In genomic region chr8:111802256-111802655, GRCm38 (mm10) we compare ENCODE assay signal across 7 mouse cellular contexts. TPM values are rescaled to one million over a fixed set of nuclear protein-coding genes. Genes with fewer than 3 reads are reported as not detected.
DNase-seq lines count a peak whose midpoint lies in the region; ATAC-seq and TF ChIP-seq lines count a peak whose summit lies in the region.

No protein-coding gene starts in this region.

- no peak overlapping the region for H3K4me3 ChIP-seq in heart, postnatal 0 days (ENCODE audit: low read depth, low read length)
- no peak overlapping the region for H3K4me3 ChIP-seq in lung, embryonic 14.5 days (ENCODE audit: low read depth, low read length)
- H3K4me3 ChIP-seq in embryonic fibroblast, embryonic 13.5 days (ENCODE audit: insufficient read depth, low read length): no peak overlapping the region

- TF ChIP-seq EP300 in heart, postnatal 0 days (IDR thresholded peaks at IDR 0.05; ENCODE audit: low read depth): no peak

- no peak for DNase-seq in heart, postnatal 0 days (ENCODE audit: low spot score)
- DNase-seq in heart, adult 8-10 months (ENCODE audit: low spot score): no peak
- DNase-seq in lung, embryonic 14.5 days: peak; percentile 33
- no peak for DNase-seq in lung, adult 18-20 months
- peak; percentile 37 for DNase-seq in lung, postnatal 10 days
- DNase-seq in cerebellum, adult 11-12 months: no peak

- H3K36me3 ChIP-seq in heart, postnatal 0 days (replicated peaks; ENCODE audit: control insufficient read depth, insufficient read depth, low read length): no peaks in the 10 kb centered on the region; the same call in 1 of the 2 replicates
- peaks cover 6% of the 10 kb centered on the region; the same call in 1 of the 2 replicates for H3K36me3 ChIP-seq in lung, embryonic 14.5 days (ENCODE audit: insufficient read depth)

- TF ChIP-seq CTCF in heart, postnatal 0 days (IDR thresholded peaks at IDR 0.05; ENCODE audit: low read depth): no peak
- TF ChIP-seq CTCF in lung, embryonic 14.5 days (IDR thresholded peaks at IDR 0.05; ENCODE audit: low read depth): no peak
- no peak for TF ChIP-seq CTCF in embryonic fibroblast, embryonic 13.5 days (IDR thresholded peaks at IDR 0.05; ENCODE audit: borderline replicate concordance, insufficient read depth, low read length)

- no peaks in the 10 kb centered on the region for H3K27me3 ChIP-seq in heart, postnatal 0 days (ENCODE audit: control insufficient read depth, insufficient read depth, low read length)
- no peaks in the 10 kb centered on the region for H3K27me3 ChIP-seq in lung, embryonic 14.5 days (ENCODE audit: insufficient read depth, low read length)

- peak; percentile 10; the same call in 1 of the 2 replicates for ATAC-seq in heart, postnatal 0 days (ENCODE audit: insufficient read depth, low read depth)
- ATAC-seq in lung, embryonic 14.5 days (ENCODE audit: insufficient read depth): no peak

- H3K9me3 ChIP-seq in heart, postnatal 0 days (replicated peaks; ENCODE audit: control insufficient read depth, low read length): no peaks in the 10 kb centered on the region
- no peaks in the 10 kb centered on the region for H3K9me3 ChIP-seq in lung, embryonic 14.5 days (ENCODE audit: low read depth, low read length)

- peak overlapping the region; percentile 81 for H3K27ac ChIP-seq in heart, postnatal 0 days (ENCODE audit: low read depth)
- H3K27ac ChIP-seq in lung, embryonic 14.5 days (ENCODE audit: low read depth): peak overlapping the region; percentile 73; the same call in 1 of the 2 replicates
- H3K27ac ChIP-seq in embryonic fibroblast, embryonic 13.5 days (ENCODE audit: insufficient read depth, low read length): peak overlapping the region; percentile 6; the same call in 1 of the 2 replicates

- H3K4me1 ChIP-seq in heart, postnatal 0 days (ENCODE audit: control insufficient read depth, insufficient read depth): peaks cover 22% of the 10 kb centered on the region
- H3K4me1 ChIP-seq in lung, embryonic 14.5 days (ENCODE audit: insufficient read depth): 0 out of 2 replicates have a peak, but pooled peaks cover 2% of the 10 kb centered on the region
- H3K4me1 ChIP-seq in embryonic fibroblast, embryonic 13.5 days (ENCODE audit: control insufficient read depth, insufficient read depth, low read length): peaks cover 13% of the 10 kb centered on the region

- no peak for TF ChIP-seq POLR2A in embryonic fibroblast, embryonic 13.5 days (IDR thresholded peaks at IDR 0.05; ENCODE audit: low read depth, low read length)

- H3K9ac ChIP-seq in heart, postnatal 0 days (replicated peaks; ENCODE audit: low read depth, low read length): no peak overlapping the region
- H3K9ac ChIP-seq in lung, embryonic 14.5 days: no peak overlapping the region

- H3K4me2 ChIP-seq in heart, postnatal 0 days (ENCODE audit: low read depth, low read length): no peak overlapping the region
- no peak overlapping the region for H3K4me2 ChIP-seq in lung, embryonic 14.5 days

- WGBS in heart, postnatal 0 days: 56% methylated on average over 7 of the region's 7 CpGs
- WGBS in lung, embryonic 14.5 days: 80% methylated on average over 7 of the region's 7 CpGs

RNA-seq across cellular contexts. Expression of gene Cfdp1, which starts 51.8 kb away (rescaled TPM):
- 16.1 and 20.4 TPM in 2 replicates for total RNA-seq in heart, postnatal 0 days (2014; rRNA removed; ENCODE audit: low replicate concordance)
- polyA plus RNA-seq in heart, postnatal 0 days (2015; fragmentation: Nextera tagmentation; extraction: Ambion mirVana): 85.4 and 86.2 TPM in 2 replicates
- 10 to 100 TPM; 27.4 to 37.6 (median 32.7) TPM for total RNA-seq in heart, adult 8-10 months (2022)
- polyA plus RNA-seq in lung, embryonic 14.5 days (2014; fragmentation: Nextera tagmentation; extraction: Ambion mirVana): 195 and 200 TPM in 2 replicates
- polyA plus RNA-seq in embryonic fibroblast, embryonic 13.5 days (2011; ENCODE audit: insufficient read length, low read depth, missing spikeins): 120 and 149 TPM in 2 replicates

RNA-seq across cellular contexts. Expression of gene Bcar1, which starts 58.6 kb away (rescaled TPM):
- total RNA-seq in heart, postnatal 0 days (2014; rRNA removed; ENCODE audit: low replicate concordance): 53.2 and 81.5 TPM in 2 replicates
- 25.6 and 27.9 TPM in 2 replicates for polyA plus RNA-seq in heart, postnatal 0 days (2015; fragmentation: Nextera tagmentation; extraction: Ambion mirVana)
- total RNA-seq in heart, adult 8-10 months (2022): 10 to 100 TPM; 18.5 to 21.8 (median 19.5) TPM
- 54.5 and 56.3 TPM in 2 replicates for polyA plus RNA-seq in lung, embryonic 14.5 days (2014; fragmentation: Nextera tagmentation; extraction: Ambion mirVana)
- polyA plus RNA-seq in embryonic fibroblast, embryonic 13.5 days (2011; ENCODE audit: insufficient read length, low read depth, missing spikeins): 37.0 and 45.8 TPM in 2 replicates

Comparison
In these comparisons a context has a peak if more than half of its experiments do, and no peak if none do; other contexts are left out.
1. DNase-seq: peak in lung, embryonic 14.5 days (single experiment) and lung, postnatal 10 days (single experiment); none in heart, postnatal 0 days (single experiment), heart, adult 8-10 months (single experiment), lung, adult 18-20 months (0 of 2) and cerebellum, adult 11-12 months (single experiment).
2. H3K27ac ChIP-seq: peak in every context shown above with its lines; median percentile 81 in heart, postnatal 0 days; 73 in lung, embryonic 14.5 days; 6 in embryonic fibroblast, embryonic 13.5 days.